Mouse (Mus musculus): ENCODE results near the gene Fignl2.

DNA sequence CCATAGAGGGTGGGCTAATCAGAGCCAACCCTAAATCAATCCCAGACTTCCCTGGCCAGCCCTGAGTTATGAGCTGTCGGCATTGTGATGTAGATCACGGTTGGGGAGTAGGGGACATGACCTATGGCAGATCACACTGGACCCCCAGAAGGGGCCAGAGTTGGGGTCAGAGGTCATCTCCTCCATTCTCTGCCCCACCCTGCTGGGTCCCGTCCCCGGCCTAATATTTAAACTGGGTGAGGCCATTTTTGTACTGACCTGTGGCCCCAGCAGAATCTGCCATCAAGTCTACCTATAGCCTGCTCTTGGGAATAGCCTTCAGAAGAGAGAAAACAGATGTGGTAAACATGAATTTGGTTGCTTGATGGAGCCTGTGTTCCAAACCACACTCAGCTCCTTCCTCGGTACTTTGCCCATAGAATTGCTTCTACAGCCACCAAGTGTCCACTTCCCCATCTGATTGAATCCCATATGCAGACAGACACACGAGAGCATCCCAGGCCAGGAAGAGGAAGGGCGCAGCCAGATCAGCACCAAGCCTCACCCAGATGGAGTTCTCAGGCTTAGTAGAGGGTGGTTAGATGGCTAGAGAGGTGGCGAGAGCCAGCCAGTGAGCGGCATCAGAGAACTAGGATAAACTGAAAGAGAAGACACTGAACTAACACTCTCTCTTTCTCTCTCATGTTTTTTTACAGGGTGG is 25.4 kb upstream of the Fignl2 start:
- no peak for TF ChIP-seq CHD2 (IDR thresholded peaks at IDR 0.05; ENCODE audit: low read depth, low read length)
- TF ChIP-seq MAFK (IDR thresholded peaks at IDR 0.05; ENCODE audit: insufficient read depth, low read depth, low read length), result no peak
- no peak for TF ChIP-seq ZC3H11A (IDR thresholded peaks at IDR 0.05; ENCODE audit: borderline replicate concordance, low read depth, low read length)

All from ES-E14 (cell line).